Mouse (Mus musculus): ENCODE results near the gene Nme9. TPM values are rescaled to one million over a fixed set of nuclear protein-coding genes. Genes with fewer than 3 reads are reported as not detected.
A peak's percentile ranks its signal among the peaks of the same experiment; 100 is the strongest.

Nme9 gene
- polyA plus RNA-seq, 1 experiment from 2014 or later, result not detected

- Histone ChIP-seq H3K27ac (replicated peaks; ENCODE audit: low read depth, low read length) (no peak overlapping the region), H3K4me3 (replicated peaks; ENCODE audit: low read depth, low read length) (no peak overlapping the region), H3K4me2 (ENCODE audit: low read length) (no peak overlapping the region), H3K36me3 (ENCODE audit: control insufficient read depth, insufficient read depth, low read length) (no peaks in the 10 kb centered on the region), H3K9me3 (ENCODE audit: control insufficient read depth, low read length) (no peaks in the 10 kb centered on the region), H3K27me3 (ENCODE audit: control insufficient read depth, insufficient read depth, low read length) (no peaks in the 10 kb centered on the region), H3K9ac (replicated peaks; ENCODE audit: low read length) (no peak overlapping the region), H3K4me1 (ENCODE audit: control insufficient read depth, insufficient read depth, low read length) (no peaks in the 10 kb centered on the region)
- WGBS, result 43% methylated on average over 12 of the region's 12 CpGs
- DNase-seq, result peak; percentile 66
- no peak for ATAC-seq (ENCODE audit: low FRiP score, low TSS enrichment)
Measured at GRCm38 (mm10) chr9:99458529-99459208, 7.4 kb downstream of the Nme9 start.

- Histone ChIP-seq H3K9me3 (ENCODE audit: control insufficient read depth, low read length) (no peaks in the 10 kb centered on the region), H3K9ac (replicated peaks; ENCODE audit: low read length) (no peak overlapping the region), H3K4me2 (ENCODE audit: low read length) (no peak overlapping the region), H3K27me3 (ENCODE audit: control insufficient read depth, insufficient read depth, low read length) (no peaks in the 10 kb centered on the region), H3K27ac (replicated peaks; ENCODE audit: low read depth, low read length) (no peak overlapping the region), H3K36me3 (ENCODE audit: control insufficient read depth, insufficient read depth, low read length) (no peaks in the 10 kb centered on the region), H3K4me1 (ENCODE audit: control insufficient read depth, insufficient read depth, low read length) (no peaks in the 10 kb centered on the region), H3K4me3 (replicated peaks; ENCODE audit: low read depth, low read length) (no peak overlapping the region)
- ATAC-seq (ENCODE audit: low FRiP score, low TSS enrichment) (no peak), DNase-seq (no peak)
- WGBS, result 95% methylated on average over 4 of the region's 4 CpGs
Measured at GRCm38 (mm10) chr9:99459730-99460129, 8.5 kb downstream of the Nme9 start.

- H3K36me3 ChIP-seq (ENCODE audit: control insufficient read depth, insufficient read depth, low read length), result no peaks in the 10 kb centered on the region
- no peaks in the 10 kb centered on the region for H3K27me3 ChIP-seq (ENCODE audit: control insufficient read depth, insufficient read depth, low read length)
- no peak overlapping the region for H3K4me2 ChIP-seq (ENCODE audit: low read length)
- no peak overlapping the region for H3K4me3 ChIP-seq (replicated peaks; ENCODE audit: low read depth, low read length)
- ATAC-seq (ENCODE audit: low FRiP score, low TSS enrichment) (no peak), DNase-seq (no peak)
- H3K4me1 ChIP-seq (ENCODE audit: control insufficient read depth, insufficient read depth, low read length), result no peaks in the 10 kb centered on the region
- H3K27ac ChIP-seq (replicated peaks; ENCODE audit: low read depth, low read length), result no peak overlapping the region
- 87% methylated on average over 6 of the region's 6 CpGs for WGBS
- H3K9ac ChIP-seq (replicated peaks; ENCODE audit: low read length), result no peak overlapping the region
- no peaks in the 10 kb centered on the region for H3K9me3 ChIP-seq (ENCODE audit: control insufficient read depth, low read length)
Measured at GRCm38 (mm10) chr9:99464876-99465275, 13.6 kb downstream of the Nme9 start.

GRCm38 (mm10) chr9:99468572-99468971, 17.3 kb downstream of the Nme9 start:
- ATAC-seq (ENCODE audit: low FRiP score, low TSS enrichment) (no peak), DNase-seq (peak; percentile 31)
- Histone ChIP-seq H3K9ac (replicated peaks; ENCODE audit: low read length) (no peak overlapping the region), H3K27ac (replicated peaks; ENCODE audit: low read depth, low read length) (no peak overlapping the region), H3K27me3 (ENCODE audit: control insufficient read depth, insufficient read depth, low read length) (no peaks in the 10 kb centered on the region), H3K4me1 (ENCODE audit: control insufficient read depth, insufficient read depth, low read length) (no peaks in the 10 kb centered on the region), H3K4me2 (ENCODE audit: low read length) (no peak overlapping the region), H3K9me3 (ENCODE audit: control insufficient read depth, low read length) (no peaks in the 10 kb centered on the region), H3K36me3 (ENCODE audit: control insufficient read depth, insufficient read depth, low read length) (no peaks in the 10 kb centered on the region), H3K4me3 (replicated peaks; ENCODE audit: low read depth, low read length) (no peak overlapping the region)
- 79% methylated on average over 9 of the region's 9 CpGs for WGBS

- Histone ChIP-seq H3K4me3 (replicated peaks; ENCODE audit: low read depth, low read length) (no peak overlapping the region), H3K4me1 (ENCODE audit: control insufficient read depth, insufficient read depth, low read length) (no peaks in the 10 kb centered on the region), H3K9me3 (ENCODE audit: control insufficient read depth, low read length) (no peaks in the 10 kb centered on the region), H3K27me3 (ENCODE audit: control insufficient read depth, insufficient read depth, low read length) (no peaks in the 10 kb centered on the region), H3K36me3 (ENCODE audit: control insufficient read depth, insufficient read depth, low read length) (no peaks in the 10 kb centered on the region), H3K4me2 (ENCODE audit: low read length) (no peak overlapping the region), H3K27ac (replicated peaks; ENCODE audit: low read depth, low read length) (no peak overlapping the region), H3K9ac (replicated peaks; ENCODE audit: low read length) (no peak overlapping the region)
- ATAC-seq (ENCODE audit: low FRiP score, low TSS enrichment), result no peak
- 68% methylated on average over 8 of the region's 8 CpGs for WGBS
- no peak for DNase-seq
Measured at GRCm38 (mm10) chr9:99469681-99470273, 18.5 kb downstream of the Nme9 start.

- H3K4me2 ChIP-seq (ENCODE audit: low read length), result no peak overlapping the region
- peaks cover 7% of the 10 kb centered on the region; the same call in 1 of the 2 replicates for H3K36me3 ChIP-seq (ENCODE audit: control insufficient read depth, insufficient read depth, low read length)
- WGBS, result 78% methylated on average over 16 of the region's 16 CpGs
- no peak overlapping the region for H3K27ac ChIP-seq (replicated peaks; ENCODE audit: low read depth, low read length)
- no peaks in the 10 kb centered on the region for H3K9me3 ChIP-seq (ENCODE audit: control insufficient read depth, low read length)
- no peak for DNase-seq
- H3K4me1 ChIP-seq (ENCODE audit: control insufficient read depth, insufficient read depth, low read length), result no peaks in the 10 kb centered on the region
- no peak for ATAC-seq (ENCODE audit: low FRiP score, low TSS enrichment)
- H3K4me3 ChIP-seq (replicated peaks; ENCODE audit: low read depth, low read length), result no peak overlapping the region
- H3K9ac ChIP-seq (replicated peaks; ENCODE audit: low read length), result no peak overlapping the region
- H3K27me3 ChIP-seq (ENCODE audit: control insufficient read depth, insufficient read depth, low read length), result no peaks in the 10 kb centered on the region
Measured at GRCm38 (mm10) chr9:99470347-99471092, 19.2 kb downstream of the Nme9 start.

GRCm38 (mm10) chr9:99471334-99471733, 20.1 kb downstream of the Nme9 start:
- DNase-seq (no peak), ATAC-seq (ENCODE audit: low FRiP score, low TSS enrichment) (no peak)
- Histone ChIP-seq H3K9me3 (ENCODE audit: control insufficient read depth, low read length) (no peaks in the 10 kb centered on the region), H3K4me1 (ENCODE audit: control insufficient read depth, insufficient read depth, low read length) (no peaks in the 10 kb centered on the region), H3K36me3 (ENCODE audit: control insufficient read depth, insufficient read depth, low read length) (peaks cover 15% of the 10 kb centered on the region; the same call in 1 of the 2 replicates), H3K9ac (replicated peaks; ENCODE audit: low read length) (no peak overlapping the region), H3K27ac (replicated peaks; ENCODE audit: low read depth, low read length) (no peak overlapping the region), H3K27me3 (ENCODE audit: control insufficient read depth, insufficient read depth, low read length) (no peaks in the 10 kb centered on the region), H3K4me2 (ENCODE audit: low read length) (no peak overlapping the region), H3K4me3 (replicated peaks; ENCODE audit: low read depth, low read length) (no peak overlapping the region)
- WGBS, result 83% methylated on average over 7 of the region's 7 CpGs

GRCm38 (mm10) chr9:99479181-99479711, 28.0 kb downstream of the Nme9 start:
- Histone ChIP-seq H3K9ac (replicated peaks; ENCODE audit: low read length) (no peak overlapping the region), H3K4me3 (replicated peaks; ENCODE audit: low read depth, low read length) (no peak overlapping the region), H3K36me3 (ENCODE audit: control insufficient read depth, insufficient read depth, low read length) (peaks cover 53% of the 10 kb centered on the region), H3K9me3 (ENCODE audit: control insufficient read depth, low read length) (no peaks in the 10 kb centered on the region), H3K27ac (replicated peaks; ENCODE audit: low read depth, low read length) (no peak overlapping the region), H3K27me3 (ENCODE audit: control insufficient read depth, insufficient read depth, low read length) (no peaks in the 10 kb centered on the region), H3K4me2 (ENCODE audit: low read length) (no peak overlapping the region), H3K4me1 (ENCODE audit: control insufficient read depth, insufficient read depth, low read length) (no peaks in the 10 kb centered on the region)
- no peak for ATAC-seq (ENCODE audit: low FRiP score, low TSS enrichment)
- WGBS, result 78% methylated on average over 9 of the region's 9 CpGs
- peak; percentile 17 for DNase-seq
